Mouse (Mus musculus): ENCODE data around the gene Krtcap3. TPM values are rescaled to one million over a fixed set of nuclear protein-coding genes. Genes with fewer than 3 reads are reported as not detected.

Gene Krtcap3
- polyA plus RNA-seq, 1 experiment: 25.0 TPM

DNA sequence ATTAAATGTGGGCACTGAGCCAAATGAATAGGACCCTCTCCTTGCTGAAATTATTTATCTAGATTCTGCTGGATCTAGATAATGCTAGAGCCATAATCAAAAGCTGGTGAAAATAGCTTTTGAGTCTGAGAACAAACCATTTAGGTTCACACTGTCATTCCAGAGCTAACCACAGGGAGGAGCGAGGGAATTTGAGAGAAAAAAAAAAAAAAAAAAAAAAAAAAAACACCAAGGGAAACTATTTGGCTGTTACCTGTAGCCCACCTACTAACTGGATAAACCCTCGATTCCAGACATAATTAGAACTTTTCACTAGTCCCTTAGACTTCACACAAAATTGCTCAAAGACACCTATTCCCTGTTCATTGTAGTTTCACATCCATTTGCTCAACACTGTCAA, 32.4 kb upstream of the Krtcap3 start:
- 6% methylated on average over 2 of the region's 2 CpGs for WGBS
- Histone ChIP-seq H3K4me3 (ENCODE audit: extremely low read depth, insufficient read depth, insufficient read length) (no peak overlapping the region), H3K27me3 (ENCODE audit: control insufficient read depth, insufficient read depth, low read length) (no peaks in the 10 kb centered on the region), H3K27ac (ENCODE audit: insufficient read depth, low read length) (no peak overlapping the region), H3K36me3 (ENCODE audit: control insufficient read depth, insufficient read depth, low read length) (no peaks in the 10 kb centered on the region), H3K4me1 (ENCODE audit: control insufficient read depth, insufficient read depth, insufficient read length) (peaks cover 8% of the 10 kb centered on the region)
- no peak for DNase-seq (ENCODE audit: low read depth in 1 of 2, low spot score in 2 of 2)
- no peak for TF ChIP-seq POLR2A (IDR thresholded peaks at IDR 0.05; ENCODE audit: low read depth, low read length)
- TF ChIP-seq CTCF (IDR thresholded peaks at IDR 0.05; ENCODE audit: extremely low read depth, insufficient read depth, insufficient read length, insufficient replicate concordance): no peak

DNA sequence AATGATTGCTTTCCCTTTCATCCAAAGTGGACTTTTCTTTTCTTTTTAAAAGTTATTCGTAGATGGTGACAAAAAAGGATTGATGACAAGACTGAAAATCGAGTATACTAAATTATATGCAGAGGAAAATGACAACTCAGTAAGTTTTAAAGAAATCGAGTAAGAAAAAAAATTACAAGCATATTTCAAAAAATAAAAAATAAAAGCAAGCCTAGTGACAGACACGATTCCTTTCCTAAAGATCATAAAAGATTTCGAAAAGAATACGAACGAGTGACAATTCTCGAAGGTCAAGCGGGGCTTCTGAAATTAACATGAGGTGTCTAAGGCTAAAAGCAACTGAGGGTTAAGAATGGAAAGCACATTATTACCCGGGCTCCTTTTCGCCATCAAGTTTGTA, 32.0 kb upstream of the Krtcap3 start:
- Histone ChIP-seq H3K4me3 (ENCODE audit: extremely low read depth, insufficient read depth, insufficient read length) (peak overlapping the region; percentile 95), H3K27ac (ENCODE audit: insufficient read depth, low read length) (no peak overlapping the region; the same call in 1 of the 2 replicates), H3K4me1 (ENCODE audit: control insufficient read depth, insufficient read depth, insufficient read length) (peaks cover 8% of the 10 kb centered on the region), H3K36me3 (ENCODE audit: control insufficient read depth, insufficient read depth, low read length) (no peaks in the 10 kb centered on the region), H3K27me3 (ENCODE audit: control insufficient read depth, insufficient read depth, low read length) (no peaks in the 10 kb centered on the region)
- under 1% methylated on average over 11 of the region's 11 CpGs for WGBS
- TF ChIP-seq POLR2A (IDR thresholded peaks at IDR 0.05; ENCODE audit: low read depth, low read length) (no peak), CTCF (IDR thresholded peaks at IDR 0.05; ENCODE audit: extremely low read depth, insufficient read depth, insufficient read length, insufficient replicate concordance) (no peak)
- DNase-seq (ENCODE audit: low read depth in 1 of 2, low spot score in 2 of 2): no peak

DNA sequence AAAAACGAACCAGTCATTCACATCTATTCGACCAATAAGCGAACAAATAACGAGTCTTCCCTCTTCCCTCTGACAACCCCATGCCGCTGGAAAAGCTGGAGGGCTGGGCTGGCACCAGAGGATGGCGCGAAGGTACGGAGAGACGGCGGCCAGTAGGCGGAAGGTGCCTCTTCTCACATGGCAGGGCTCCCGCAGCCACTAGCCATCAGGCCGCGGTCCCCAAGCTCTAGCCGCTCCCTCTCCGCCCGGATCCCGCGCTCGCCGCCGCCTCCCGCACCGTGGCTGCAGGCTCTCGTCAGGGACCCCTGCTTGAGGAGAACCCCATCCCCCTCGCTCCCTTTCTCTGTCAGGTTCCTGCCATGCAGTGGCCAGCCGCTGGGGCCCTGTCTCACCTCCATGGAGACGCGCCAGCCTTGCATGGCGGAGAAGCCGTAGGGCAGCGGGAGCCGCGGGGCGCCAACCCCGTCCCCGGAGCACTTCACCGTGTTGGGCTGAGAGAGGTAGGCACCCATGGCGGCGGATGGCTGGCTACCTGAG, 31.5 kb upstream of the Krtcap3 start:
- whole genome bisulfite sequencing: under 1% methylated on average over 40 of the region's 40 CpGs
- peak overlapping the region; percentile 95 for H3K4me3 ChIP-seq (ENCODE audit: extremely low read depth, insufficient read depth, insufficient read length)
- peak overlapping the region; percentile 93 for H3K27ac ChIP-seq (ENCODE audit: insufficient read depth, low read length)
- no peak for TF ChIP-seq CTCF (IDR thresholded peaks at IDR 0.05; ENCODE audit: extremely low read depth, insufficient read depth, insufficient read length, insufficient replicate concordance)
- no peak for TF ChIP-seq POLR2A (IDR thresholded peaks at IDR 0.05; ENCODE audit: low read depth, low read length)
- DNase-seq (ENCODE audit: low read depth in 1 of 2, low spot score in 2 of 2): no peak
- peaks cover 8% of the 10 kb centered on the region for H3K4me1 ChIP-seq (ENCODE audit: control insufficient read depth, insufficient read depth, insufficient read length)
- no peaks in the 10 kb centered on the region for H3K36me3 ChIP-seq (ENCODE audit: control insufficient read depth, insufficient read depth, low read length)
- H3K27me3 ChIP-seq (ENCODE audit: control insufficient read depth, insufficient read depth, low read length): no peaks in the 10 kb centered on the region

DNA sequence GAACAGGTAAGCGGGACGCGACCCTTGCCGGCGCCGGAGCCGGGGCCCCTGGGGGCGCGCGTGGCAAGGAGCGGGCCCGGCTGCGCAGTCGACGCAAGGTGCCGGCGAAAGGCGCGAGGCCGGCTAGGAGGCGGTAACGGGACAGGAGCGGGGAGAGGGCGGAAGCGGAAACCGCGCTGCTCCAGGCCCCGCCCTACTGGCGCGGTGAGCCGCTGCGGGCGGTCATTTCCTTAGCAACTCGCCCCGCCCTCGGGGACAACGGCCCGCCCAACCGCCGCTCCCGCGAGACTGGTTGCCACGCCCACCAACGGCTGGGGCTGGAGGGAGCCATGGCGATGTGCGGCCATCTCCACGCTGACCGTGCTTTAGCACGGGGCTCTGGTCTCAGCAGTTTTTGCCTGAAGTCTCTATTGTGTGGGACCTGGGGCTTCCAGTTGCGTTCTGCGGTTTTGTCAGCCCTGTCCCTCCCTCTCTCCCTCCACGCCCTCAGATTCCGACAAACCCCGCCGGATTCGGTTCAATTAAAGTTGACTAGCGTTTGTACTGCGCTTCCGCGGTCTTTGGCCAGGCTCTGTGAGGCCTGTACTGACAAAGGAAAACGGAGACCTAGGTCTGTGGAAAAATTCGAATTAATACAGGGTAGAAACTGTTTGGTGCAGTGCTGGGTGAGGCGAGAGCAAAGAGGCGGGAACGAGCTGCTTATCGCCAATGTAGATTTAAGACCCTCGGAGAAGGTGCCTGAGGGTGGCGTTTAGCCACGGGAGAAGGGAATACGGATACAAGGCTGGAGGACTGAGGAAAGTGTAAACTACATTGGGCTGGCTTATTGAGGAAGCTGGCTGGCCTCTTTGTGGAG, 30.8 kb upstream of the Krtcap3 start, which contains the start of gene Ppm1g:
Ppm1g (minus strand) TSS at position 240 of the 856 bp plus-strand sequence.
- TF ChIP-seq POLR2A (IDR thresholded peaks at IDR 0.05; ENCODE audit: low read depth, low read length) (peak; percentile 95), CTCF (IDR thresholded peaks at IDR 0.05; ENCODE audit: extremely low read depth, insufficient read depth, insufficient read length, insufficient replicate concordance) (no peak)
- peak; percentile 88 to 97 for DNase-seq (ENCODE audit: low read depth in 1 of 2, low spot score in 2 of 2)
- under 1% methylated on average over 61 of the region's 70 CpGs for WGBS
- H3K36me3 ChIP-seq (ENCODE audit: control insufficient read depth, insufficient read depth, low read length): no peaks in the 10 kb centered on the region
- peaks cover 8% of the 10 kb centered on the region for H3K4me1 ChIP-seq (ENCODE audit: control insufficient read depth, insufficient read depth, insufficient read length)
- peak within 1 kb of the TSS; percentile 93 for H3K27ac ChIP-seq (ENCODE audit: insufficient read depth, low read length)
- peak within 1 kb of the TSS; percentile 95 for H3K4me3 ChIP-seq (ENCODE audit: extremely low read depth, insufficient read depth, insufficient read length)
- no peaks in the 10 kb centered on the region for H3K27me3 ChIP-seq (ENCODE audit: control insufficient read depth, insufficient read depth, low read length)

DNA sequence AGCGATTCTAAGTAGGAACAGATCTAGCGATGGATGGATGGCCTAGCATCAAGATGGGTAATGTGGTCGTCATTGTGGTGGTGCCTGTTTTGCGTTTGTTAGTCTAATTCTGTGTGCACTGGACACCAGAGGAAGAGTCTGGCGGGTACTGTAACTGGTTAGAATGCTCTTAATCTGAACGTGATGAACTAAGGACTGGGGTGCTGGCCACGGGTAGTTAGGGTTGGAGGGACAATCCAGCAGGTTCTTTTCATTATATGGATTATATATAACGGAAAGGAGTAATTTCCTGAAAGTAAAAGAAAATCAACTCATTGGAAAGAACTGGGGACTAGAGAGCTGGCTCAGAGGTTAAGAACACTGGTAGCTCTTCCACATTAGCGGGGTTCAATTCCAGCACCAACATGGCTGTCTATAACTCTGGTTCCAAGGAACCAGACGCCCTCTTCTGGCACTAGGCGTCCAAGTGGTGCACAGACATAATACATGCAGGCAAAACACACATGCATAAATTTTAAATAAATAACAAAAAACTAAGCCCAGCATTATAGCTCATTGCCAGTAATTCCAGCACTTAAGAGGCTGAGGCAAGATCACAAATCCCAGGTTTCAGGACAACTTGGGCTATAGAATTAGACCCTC, 30.1 kb upstream of the Krtcap3 start:
- Histone ChIP-seq H3K27ac (ENCODE audit: insufficient read depth, low read length) (peak overlapping the region; percentile 91), H3K4me3 (ENCODE audit: extremely low read depth, insufficient read depth, insufficient read length) (peak overlapping the region; percentile 95), H3K27me3 (ENCODE audit: control insufficient read depth, insufficient read depth, low read length) (no peaks in the 10 kb centered on the region), H3K4me1 (ENCODE audit: control insufficient read depth, insufficient read depth, insufficient read length) (peaks cover 8% of the 10 kb centered on the region), H3K36me3 (ENCODE audit: control insufficient read depth, insufficient read depth, low read length) (no peaks in the 10 kb centered on the region)
- peak in 1 of 2 experiments; percentile 13 for DNase-seq (ENCODE audit: low read depth in 1 of 2, low spot score in 2 of 2)
- 35% methylated on average over 11 of the region's 11 CpGs for WGBS
- TF ChIP-seq POLR2A (IDR thresholded peaks at IDR 0.05; ENCODE audit: low read depth, low read length): no peak

DNA sequence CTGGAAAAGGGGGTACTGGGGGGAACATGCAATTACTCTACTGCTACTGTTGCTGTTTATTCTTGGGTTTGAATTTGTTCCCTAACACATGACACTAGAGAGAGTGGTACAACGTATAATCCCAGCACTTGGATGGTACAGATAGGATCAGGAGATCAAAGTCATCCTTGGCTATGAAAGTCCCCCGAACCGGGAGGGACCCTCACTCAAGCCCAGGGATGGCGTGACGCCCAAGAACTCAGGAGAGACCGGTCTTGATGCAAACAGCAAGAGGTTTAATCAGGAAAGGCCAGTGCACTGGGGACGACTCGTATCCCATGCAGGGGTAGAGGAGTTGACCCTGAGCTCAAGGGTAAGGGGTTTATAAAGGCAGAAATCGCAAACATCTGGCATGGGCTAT, 28.8 kb upstream of the Krtcap3 start:
- Histone ChIP-seq H3K4me3 (ENCODE audit: extremely low read depth, insufficient read depth, insufficient read length) (no peak overlapping the region), H3K4me1 (ENCODE audit: control insufficient read depth, insufficient read depth, insufficient read length) (peaks cover 5% of the 10 kb centered on the region; the same call in 1 of the 2 replicates), H3K36me3 (ENCODE audit: control insufficient read depth, insufficient read depth, low read length) (no peaks in the 10 kb centered on the region), H3K27me3 (ENCODE audit: control insufficient read depth, insufficient read depth, low read length) (no peaks in the 10 kb centered on the region), H3K27ac (ENCODE audit: insufficient read depth, low read length) (no peak overlapping the region)
- 93% methylated on average over 9 of the region's 9 CpGs for WGBS
- TF ChIP-seq POLR2A (IDR thresholded peaks at IDR 0.05; ENCODE audit: low read depth, low read length) (no peak), CTCF (IDR thresholded peaks at IDR 0.05; ENCODE audit: extremely low read depth, insufficient read depth, insufficient read length, insufficient replicate concordance) (no peak)
- no peak for DNase-seq (ENCODE audit: low read depth in 1 of 2, low spot score in 2 of 2)
